Mouse (Mus musculus): ENCODE measurements at regions not wholly inside any gene's neighbourhood (a gene's known extent, or its start where the extent isn't known, plus 50 kb on each side); places are given as distances from the start of the nearest gene placed in this dataset.

DNA sequence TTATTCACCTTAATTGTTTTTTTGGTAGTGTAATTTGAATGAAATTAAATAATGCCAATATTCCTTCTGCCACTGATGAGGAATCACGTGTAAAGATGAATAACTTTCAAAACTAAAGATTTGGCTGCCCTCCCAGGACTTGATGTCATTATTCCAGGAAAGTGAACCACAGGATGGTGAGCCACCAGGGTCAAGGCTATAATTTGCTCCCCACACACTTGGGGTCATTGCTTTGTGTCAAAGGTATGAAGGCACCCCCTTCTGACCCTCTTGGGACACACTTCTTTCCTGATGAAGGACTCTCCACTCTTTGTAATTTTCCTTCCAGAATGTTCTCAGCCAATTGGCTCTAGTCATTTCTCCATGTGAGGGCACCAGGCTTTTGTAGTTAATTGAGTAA is 313.4 kb downstream of the Gm11011 start:
- H3K27ac ChIP-seq, result no peak overlapping the region
- no peaks in the 10 kb centered on the region for H3K36me3 ChIP-seq
- WGBS, result 53% methylated on average over 1 of the region's 1 CpGs
- H3K4me3 ChIP-seq (replicated peaks), result no peak overlapping the region
- no peaks in the 10 kb centered on the region for H3K27me3 ChIP-seq (replicated peaks)
- H3K9me3 ChIP-seq, result no peaks in the 10 kb centered on the region
- no peaks in the 10 kb centered on the region for H3K4me1 ChIP-seq
- no peak overlapping the region for H3K4me2 ChIP-seq
- no peak overlapping the region for H3K9ac ChIP-seq
- no peak for ATAC-seq (ENCODE audit: insufficient read depth, low FRiP score, low read depth)

DNA sequence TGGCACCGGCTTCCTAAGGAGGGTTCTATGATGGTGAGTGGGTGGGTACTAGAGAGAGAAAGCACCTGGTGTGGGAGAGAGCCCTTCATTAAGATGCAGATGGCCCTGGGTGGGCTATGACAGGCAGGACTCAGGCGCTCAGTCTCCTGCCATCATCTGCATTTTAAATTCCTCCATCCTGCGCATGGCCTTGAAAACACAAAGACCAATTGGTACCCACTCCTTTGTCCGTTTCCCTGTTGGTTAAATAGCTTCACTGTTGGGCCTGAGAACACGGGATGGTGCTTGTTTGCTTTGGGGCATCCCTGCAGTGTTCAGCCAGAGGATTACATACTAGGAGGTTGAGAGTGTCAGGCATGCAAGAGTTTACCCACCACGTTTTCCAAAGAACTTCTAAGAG is 314.9 kb downstream of the Gm11011 start:
- Histone ChIP-seq H3K27me3 (replicated peaks) (no peaks in the 10 kb centered on the region), H3K36me3 (no peaks in the 10 kb centered on the region), H3K9ac (no peak overlapping the region), H3K27ac (no peak overlapping the region), H3K4me3 (replicated peaks) (no peak overlapping the region), H3K4me2 (no peak overlapping the region), H3K9me3 (no peaks in the 10 kb centered on the region), H3K4me1 (no peaks in the 10 kb centered on the region)
- no peak for ATAC-seq (ENCODE audit: insufficient read depth, low FRiP score, low read depth)
- WGBS, result 41% methylated on average over 6 of the region's 6 CpGs

DNA sequence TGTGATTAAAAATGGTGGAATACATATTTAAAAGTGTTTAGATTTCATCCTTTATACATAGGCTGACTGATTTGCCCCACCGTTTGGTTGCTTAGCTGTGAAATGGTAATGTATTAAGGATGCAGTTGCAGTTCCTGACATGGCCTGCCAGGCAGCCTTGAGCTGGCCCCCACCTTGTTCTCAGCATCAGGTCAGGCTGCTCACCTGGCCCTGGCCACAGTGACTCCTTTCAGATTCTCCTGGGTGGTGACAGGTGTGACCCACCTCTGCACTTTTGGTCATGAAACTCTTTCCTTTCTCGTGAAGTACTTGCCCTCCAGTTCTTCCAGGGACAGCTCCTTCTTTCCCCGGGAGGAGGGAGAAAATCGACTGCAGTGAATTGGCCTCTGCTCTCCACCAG is 315.5 kb downstream of the Gm11011 start:
- Histone ChIP-seq H3K27me3 (replicated peaks) (no peaks in the 10 kb centered on the region), H3K27ac (no peak overlapping the region), H3K4me2 (no peak overlapping the region), H3K9ac (no peak overlapping the region), H3K4me1 (no peaks in the 10 kb centered on the region), H3K9me3 (no peaks in the 10 kb centered on the region), H3K36me3 (no peaks in the 10 kb centered on the region), H3K4me3 (replicated peaks) (no peak overlapping the region)
- 33% methylated on average over 4 of the region's 4 CpGs for WGBS
- no peak for ATAC-seq (ENCODE audit: insufficient read depth, low FRiP score, low read depth)

DNA sequence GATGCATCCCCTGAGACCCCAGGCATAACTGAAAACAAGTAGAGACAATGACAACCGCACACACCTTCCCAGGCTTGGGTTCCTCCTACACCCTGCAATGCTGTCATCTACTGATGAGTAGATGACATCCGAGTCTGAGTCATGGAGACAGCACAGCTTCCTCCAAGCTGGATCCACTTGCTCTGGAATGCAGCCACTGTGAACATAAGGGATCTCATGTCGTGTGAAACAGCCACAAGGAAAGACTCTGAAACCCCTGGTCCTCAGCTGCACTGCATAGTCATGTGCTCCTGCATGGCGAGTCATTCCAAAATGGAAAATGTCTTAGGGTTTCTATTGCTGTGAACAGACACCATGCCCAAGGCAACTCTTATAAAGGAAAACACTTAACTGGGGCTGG is 305.2 kb upstream of the Zfp64 start:
- WGBS, result 77% methylated on average over 4 of the region's 4 CpGs
- no peak overlapping the region for H3K9ac ChIP-seq
- H3K36me3 ChIP-seq, result no peaks in the 10 kb centered on the region
- no peaks in the 10 kb centered on the region for H3K27me3 ChIP-seq (replicated peaks)
- no peaks in the 10 kb centered on the region for H3K4me1 ChIP-seq
- no peaks in the 10 kb centered on the region for H3K9me3 ChIP-seq
- H3K4me2 ChIP-seq, result no peak overlapping the region
- no peak overlapping the region for H3K27ac ChIP-seq
- no peak for ATAC-seq (ENCODE audit: insufficient read depth, low FRiP score, low read depth)
- no peak overlapping the region for H3K4me3 ChIP-seq (replicated peaks)

DNA sequence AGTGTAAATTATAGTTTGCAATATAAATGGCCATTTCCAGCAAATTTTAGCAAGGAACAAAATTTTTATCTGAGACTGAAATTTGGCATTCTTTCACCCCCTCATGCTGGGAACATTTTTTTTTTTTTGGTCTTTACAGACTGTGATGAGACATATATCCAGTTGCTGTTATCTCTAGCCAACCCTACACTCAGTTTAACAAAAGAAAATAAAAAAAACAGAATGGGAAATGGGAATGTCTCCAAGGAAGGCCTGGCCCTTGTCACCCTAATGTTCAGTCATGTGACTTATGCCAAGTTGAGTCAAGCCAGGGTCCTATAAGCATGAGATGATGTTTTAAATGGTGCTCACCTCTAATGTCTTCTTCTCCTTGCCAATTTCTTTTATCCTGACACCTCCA is 289.2 kb upstream of the Zfp64 start:
- Histone ChIP-seq H3K4me1 (no peaks in the 10 kb centered on the region), H3K36me3 (no peaks in the 10 kb centered on the region)
- ATAC-seq (ENCODE audit: insufficient read depth, low FRiP score, low read depth), result no peak

DNA sequence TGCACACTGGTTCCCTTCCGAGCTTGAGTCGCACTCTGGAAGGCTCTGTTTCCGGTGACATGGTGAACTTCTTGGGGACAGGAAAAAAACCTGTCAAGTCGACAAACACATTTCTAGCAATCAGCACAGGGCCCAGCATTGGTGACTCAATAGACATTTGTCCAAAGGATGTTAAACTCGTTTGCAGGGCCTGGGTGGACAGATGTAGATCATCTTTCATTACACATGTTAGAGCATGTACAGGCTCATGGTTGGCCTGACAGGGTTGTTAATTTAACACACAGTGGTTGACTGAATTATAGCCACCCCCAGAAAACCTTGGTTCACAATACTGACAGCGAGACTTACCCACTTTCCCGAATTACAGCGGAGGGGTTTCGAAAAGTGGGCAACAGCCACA is 288.6 kb upstream of the Zfp64 start:
- Histone ChIP-seq H3K27me3 (replicated peaks) (no peaks in the 10 kb centered on the region), H3K36me3 (no peaks in the 10 kb centered on the region), H3K4me1 (no peaks in the 10 kb centered on the region), H3K4me2 (no peak overlapping the region), H3K4me3 (replicated peaks) (no peak overlapping the region), H3K9me3 (no peaks in the 10 kb centered on the region), H3K27ac (no peak overlapping the region), H3K9ac (no peak overlapping the region)
- WGBS, result 83% methylated on average over 9 of the region's 9 CpGs
- ATAC-seq (ENCODE audit: insufficient read depth, low FRiP score, low read depth), result no peak; the same call in 1 of the 2 replicates

More for the DNA sequence above, 289.2 kb upstream of the Zfp64 start:
- Histone ChIP-seq H3K27me3 (replicated peaks) (no peaks in the 10 kb centered on the region), H3K9me3 (no peaks in the 10 kb centered on the region), H3K9ac (no peak overlapping the region), H3K27ac (no peak overlapping the region), H3K4me3 (replicated peaks) (no peak overlapping the region), H3K4me2 (no peak overlapping the region)

DNA sequence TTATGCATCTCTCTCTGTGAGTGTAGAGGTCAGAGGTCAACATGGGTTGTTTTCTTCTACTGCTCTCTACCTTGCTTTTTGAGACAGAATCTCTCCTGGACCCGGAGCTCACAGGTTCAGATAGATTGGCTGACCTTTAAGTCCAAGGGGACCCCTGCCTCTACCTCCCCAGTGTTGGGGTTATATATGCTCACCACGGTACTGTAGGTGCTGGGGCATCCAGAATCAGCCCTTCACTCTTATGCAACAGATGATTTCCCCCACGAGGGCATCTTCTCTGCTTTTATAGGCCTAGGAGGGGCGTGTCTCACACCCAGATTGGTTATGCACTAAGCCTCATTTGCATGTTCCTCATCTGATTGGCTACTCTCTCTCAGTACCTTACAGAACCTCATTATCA is 282.5 kb upstream of the Zfp64 start:
- Histone ChIP-seq H3K27ac (no peak overlapping the region), H3K4me2 (no peak overlapping the region), H3K9me3 (no peaks in the 10 kb centered on the region), H3K27me3 (replicated peaks) (no peaks in the 10 kb centered on the region), H3K36me3 (no peaks in the 10 kb centered on the region), H3K4me3 (replicated peaks) (no peak overlapping the region), H3K9ac (no peak overlapping the region), H3K4me1 (no peaks in the 10 kb centered on the region)
- WGBS, result 81% methylated on average over 4 of the region's 4 CpGs
- ATAC-seq (ENCODE audit: insufficient read depth, low FRiP score, low read depth), result no peak

DNA sequence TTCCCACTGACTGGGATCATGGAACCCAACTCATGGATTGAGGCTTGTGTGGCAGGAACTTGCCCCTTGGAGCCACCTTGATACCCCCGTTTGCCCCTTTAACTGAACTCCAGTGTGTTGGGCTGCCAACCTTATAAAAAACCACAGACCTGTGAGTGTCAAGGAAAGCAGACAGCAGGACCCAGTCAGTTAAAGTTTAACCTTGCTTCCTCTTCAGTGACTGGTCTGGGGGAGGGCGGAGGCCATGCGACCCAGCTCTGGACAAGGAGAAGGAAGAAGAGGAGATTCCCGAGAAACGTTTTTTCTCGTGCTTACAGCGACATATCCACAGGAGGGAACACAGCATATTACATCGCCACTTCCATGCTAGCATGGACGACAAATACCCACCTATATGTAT is 281.9 kb upstream of the Zfp64 start:
- no peaks in the 10 kb centered on the region for H3K27me3 ChIP-seq (replicated peaks)
- H3K36me3 ChIP-seq, result no peaks in the 10 kb centered on the region
- 76% methylated on average over 9 of the region's 9 CpGs for WGBS
- H3K4me2 ChIP-seq, result no peak overlapping the region
- no peak overlapping the region for H3K27ac ChIP-seq
- no peaks in the 10 kb centered on the region for H3K9me3 ChIP-seq
- H3K4me3 ChIP-seq (replicated peaks), result no peak overlapping the region
- H3K9ac ChIP-seq, result no peak overlapping the region
- no peak for ATAC-seq (ENCODE audit: insufficient read depth, low FRiP score, low read depth)
- no peaks in the 10 kb centered on the region for H3K4me1 ChIP-seq

DNA sequence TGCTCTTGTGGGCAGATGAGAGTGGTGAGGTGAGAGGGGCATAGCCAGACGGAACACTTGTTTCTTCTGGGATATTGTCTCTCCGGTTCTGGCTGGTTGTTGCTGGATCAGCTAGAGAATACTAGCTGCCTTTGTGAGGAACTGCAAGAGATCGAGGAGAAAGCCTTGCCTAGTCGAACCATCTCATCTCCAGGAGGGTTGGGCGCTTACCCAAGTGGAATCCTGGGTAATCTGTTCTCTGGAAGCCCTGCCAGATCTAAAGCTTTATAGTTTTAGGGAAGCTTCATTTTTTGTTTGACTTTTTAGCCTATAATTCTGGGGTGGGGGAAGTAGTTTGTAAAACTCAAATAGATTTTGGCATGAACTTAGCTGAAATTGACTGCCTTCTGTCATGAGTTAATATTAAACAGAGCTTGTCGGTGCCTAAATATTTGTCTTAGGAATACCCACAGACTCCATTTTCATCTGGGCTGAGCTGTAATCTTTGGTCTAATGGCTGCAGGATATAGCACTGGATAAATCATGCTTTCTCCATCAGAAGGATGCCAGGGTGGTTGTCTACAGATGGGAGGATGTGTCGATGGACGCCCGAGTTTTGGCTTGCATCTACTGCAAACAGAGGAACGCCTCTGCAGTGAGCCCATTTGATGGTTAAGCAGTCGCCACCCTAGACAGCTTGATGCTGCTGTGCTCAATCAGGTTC is 279.1 kb upstream of the Zfp64 start:
- no peak overlapping the region for H3K27ac ChIP-seq
- no peaks in the 10 kb centered on the region for H3K9me3 ChIP-seq
- no peak overlapping the region for H3K4me3 ChIP-seq (replicated peaks)
- no peaks in the 10 kb centered on the region for H3K4me1 ChIP-seq
- H3K36me3 ChIP-seq, result no peaks in the 10 kb centered on the region
- no peak; the same call in 1 of the 2 replicates for ATAC-seq (ENCODE audit: insufficient read depth, low FRiP score, low read depth)
- 44% methylated on average over 11 of the region's 11 CpGs for WGBS
- no peak overlapping the region for H3K9ac ChIP-seq
- no peak overlapping the region for H3K4me2 ChIP-seq
- no peaks in the 10 kb centered on the region for H3K27me3 ChIP-seq (replicated peaks)

DNA sequence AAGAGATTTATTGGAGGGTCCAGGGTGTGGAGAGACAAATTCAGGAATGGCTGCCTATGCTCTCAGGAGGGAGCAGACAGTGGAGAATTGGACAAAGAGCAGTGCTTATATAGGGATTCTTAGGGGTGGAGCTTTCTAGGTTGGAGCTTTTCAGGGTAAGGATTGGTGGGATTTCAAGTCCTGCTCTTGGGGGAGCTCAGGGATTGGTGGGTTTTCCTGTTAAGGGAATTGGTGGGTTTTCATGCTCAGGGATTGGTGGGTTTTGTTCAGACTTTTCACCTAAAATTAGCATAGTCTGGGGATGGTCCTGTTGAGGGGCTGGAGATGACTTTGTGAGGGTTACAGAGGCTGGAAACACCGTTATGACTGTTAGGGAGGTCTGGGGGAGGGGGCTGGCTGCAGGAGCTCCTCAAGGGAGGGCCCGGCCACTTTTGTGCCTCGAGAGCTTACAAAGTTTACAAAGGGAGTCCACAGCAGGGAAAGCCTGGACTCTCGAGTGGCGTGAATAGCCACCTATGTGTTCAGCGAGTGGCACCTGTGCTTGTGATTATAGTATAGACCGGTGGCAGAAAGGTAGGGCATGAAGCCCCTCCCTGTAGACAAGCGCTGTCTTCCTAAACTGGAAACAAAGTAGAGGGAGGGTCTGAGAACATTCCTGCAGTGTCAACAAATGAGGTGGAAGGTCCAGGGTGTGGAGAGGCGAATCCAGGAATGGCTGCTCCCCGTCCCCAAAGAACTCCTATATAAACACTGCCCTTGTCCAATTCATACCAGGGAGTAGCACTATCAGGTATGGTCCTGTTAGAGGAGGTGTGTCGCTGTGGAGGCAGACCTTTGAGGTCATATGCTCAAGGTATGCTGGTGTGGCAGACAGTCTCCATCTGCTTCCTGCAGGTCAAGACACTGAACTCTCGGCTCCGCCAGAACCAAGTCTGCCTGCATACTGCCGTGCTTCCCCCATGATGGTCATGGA is 278.1 kb upstream of the Zfp64 start:
- Histone ChIP-seq H3K36me3 (no peaks in the 10 kb centered on the region), H3K4me1 (no peaks in the 10 kb centered on the region), H3K4me2 (no peak overlapping the region), H3K4me3 (replicated peaks) (no peak overlapping the region), H3K9me3 (no peaks in the 10 kb centered on the region), H3K27me3 (replicated peaks) (no peaks in the 10 kb centered on the region), H3K27ac (no peak overlapping the region), H3K9ac (no peak overlapping the region)
- WGBS, result 73% methylated on average over 14 of the region's 14 CpGs
- ATAC-seq (ENCODE audit: insufficient read depth, low FRiP score, low read depth), result no peak

DNA sequence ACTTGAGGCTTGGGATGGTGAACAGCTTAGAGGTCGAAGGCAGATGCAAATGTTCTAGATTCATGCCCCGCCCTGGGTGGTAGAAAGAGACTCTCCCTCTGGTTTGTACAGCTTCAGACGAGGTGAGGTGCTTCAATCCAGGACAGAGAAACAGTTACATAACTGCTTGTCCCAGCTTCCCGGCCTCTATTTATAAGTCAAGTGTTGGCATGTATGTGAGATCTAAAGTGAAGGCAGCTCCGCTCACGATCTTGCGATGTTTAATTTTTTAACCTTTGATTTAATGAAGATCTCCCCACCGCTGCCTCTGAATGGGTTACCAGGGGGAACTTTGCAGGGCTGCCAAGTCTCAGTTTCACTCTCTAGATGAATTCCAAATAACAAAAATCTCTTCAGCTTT is 266.9 kb upstream of the Zfp64 start:
- no peak for ATAC-seq (ENCODE audit: insufficient read depth, low FRiP score, low read depth)
- 75% methylated on average over 8 of the region's 8 CpGs for WGBS

DNA sequence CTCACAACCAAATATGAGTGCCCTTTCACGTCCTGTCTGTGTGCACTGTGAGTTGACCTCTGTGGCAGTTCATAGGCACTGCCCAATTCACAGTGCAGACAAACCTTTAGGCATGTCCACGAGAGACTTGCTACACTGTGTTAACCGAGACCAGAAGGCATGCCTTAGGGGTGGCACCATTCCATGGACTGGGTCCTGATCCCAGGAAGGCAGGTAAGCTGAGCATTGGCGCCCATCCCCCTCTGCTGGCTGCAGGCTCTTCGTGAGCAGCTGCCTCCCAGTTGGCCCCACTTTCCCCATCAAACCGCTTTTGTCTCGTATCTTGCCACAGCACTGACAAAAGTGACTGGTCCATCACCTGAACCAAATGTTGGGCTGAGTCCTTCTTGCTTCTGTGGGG is 265.8 kb upstream of the Zfp64 start:
- Histone ChIP-seq H3K4me3 (replicated peaks) (no peak overlapping the region), H3K36me3 (no peaks in the 10 kb centered on the region), H3K9me3 (no peaks in the 10 kb centered on the region), H3K27ac (no peak overlapping the region), H3K4me2 (no peak overlapping the region), H3K9ac (no peak overlapping the region), H3K27me3 (replicated peaks) (no peaks in the 10 kb centered on the region), H3K4me1 (no peaks in the 10 kb centered on the region)
- WGBS, result 72% methylated on average over 7 of the region's 7 CpGs
- ATAC-seq (ENCODE audit: insufficient read depth, low FRiP score, low read depth), result no peak

More for the DNA sequence above, 266.9 kb upstream of the Zfp64 start:
- Histone ChIP-seq H3K9me3 (no peaks in the 10 kb centered on the region), H3K27ac (no peak overlapping the region), H3K36me3 (no peaks in the 10 kb centered on the region), H3K4me1 (no peaks in the 10 kb centered on the region), H3K27me3 (replicated peaks) (no peaks in the 10 kb centered on the region), H3K9ac (no peak overlapping the region), H3K4me3 (replicated peaks) (no peak overlapping the region), H3K4me2 (no peak overlapping the region)

All from stomach, embryonic 15.5 days (tissue).